Mouse (Mus musculus): ENCODE measurements around the gene Ugt1a10. TPM values are rescaled to one million over a fixed set of nuclear protein-coding genes. Genes with fewer than 3 reads are reported as not detected.
"Not testable (repeated sequence)": the region's sequence is repeated elsewhere in the genome, so short reads cannot be mapped to it uniquely, and the experiment has no call there.

Ugt1a10 gene
- polyA plus RNA-seq, 1 experiment from 2014 or later = 0.14 TPM

- H3K4me1 ChIP-seq (ENCODE audit: control insufficient read depth, low read depth, low read length) = no peaks in the 10 kb centered on the region
- H3K36me3 ChIP-seq (ENCODE audit: control insufficient read depth, insufficient read depth) = no peaks in the 10 kb centered on the region
- no peak overlapping the region for H3K4me3 ChIP-seq (ENCODE audit: low read depth, low read length)
- no peak overlapping the region for H3K9ac ChIP-seq (ENCODE audit: low read depth, low read length)
- no peaks in the 10 kb centered on the region for H3K9me3 ChIP-seq (replicated peaks; ENCODE audit: control insufficient read depth, low read length)
- ATAC-seq (ENCODE audit: low read depth) = no peak
- 46% methylated on average over 1 of the region's 1 CpGs for WGBS (ENCODE audit: insufficient replicate concordance)
- H3K27me3 ChIP-seq (ENCODE audit: control insufficient read depth, insufficient read depth, low read depth, low read length) = no peaks in the 10 kb centered on the region
- no peak overlapping the region for H3K27ac ChIP-seq (ENCODE audit: low read length)
- no peak overlapping the region for H3K4me2 ChIP-seq (ENCODE audit: low read depth, low read length)
Measured at GRCm38 (mm10) chr1:88081670-88082069, 26.5 kb downstream of the Ugt1a10 start.

GRCm38 (mm10) chr1:88086125-88086524 lies 30.9 kb downstream of the Ugt1a10 start:
- 45% methylated on average over 1 of the region's 1 CpGs for WGBS (ENCODE audit: insufficient replicate concordance)
- Histone ChIP-seq H3K4me1 (ENCODE audit: control insufficient read depth, low read depth, low read length) (no peaks in the 10 kb centered on the region), H3K27ac (ENCODE audit: low read length) (no peak overlapping the region), H3K9me3 (replicated peaks; ENCODE audit: control insufficient read depth, low read length) (no peaks in the 10 kb centered on the region), H3K4me3 (ENCODE audit: low read depth, low read length) (no peak overlapping the region), H3K27me3 (ENCODE audit: control insufficient read depth, insufficient read depth, low read depth, low read length) (no peaks in the 10 kb centered on the region), H3K9ac (ENCODE audit: low read depth, low read length) (no peak overlapping the region), H3K4me2 (ENCODE audit: low read depth, low read length) (no peak overlapping the region), H3K36me3 (ENCODE audit: control insufficient read depth, insufficient read depth) (no peaks in the 10 kb centered on the region)
- ATAC-seq (ENCODE audit: low read depth) = no peak

- 57% methylated on average over 3 of the region's 3 CpGs for WGBS (ENCODE audit: insufficient replicate concordance)
- no peak for ATAC-seq (ENCODE audit: low read depth)
- no peak within 1 kb of the TSS for H3K4me2 ChIP-seq (ENCODE audit: low read depth, low read length)
Measured at GRCm38 (mm10) chr1:88087513-88087912, 32.3 kb downstream of the Ugt1a10 start, which contains the start of gene Ugt1a8. Gene Ugt1a8 (plus strand): TSS chr1:88087813.

GRCm38 (mm10) chr1:88092341-88092740 lies 37.2 kb downstream of the Ugt1a10 start:
- ATAC-seq (ENCODE audit: low read depth) = no peak
- Histone ChIP-seq H3K9me3 (replicated peaks; ENCODE audit: control insufficient read depth, low read length) (no peaks in the 10 kb centered on the region), H3K4me2 (ENCODE audit: low read depth, low read length) (no peak overlapping the region), H3K4me1 (ENCODE audit: control insufficient read depth, low read depth, low read length) (no peaks in the 10 kb centered on the region), H3K9ac (ENCODE audit: low read depth, low read length) (no peak overlapping the region), H3K4me3 (ENCODE audit: low read depth, low read length) (no peak overlapping the region), H3K27me3 (ENCODE audit: control insufficient read depth, insufficient read depth, low read depth, low read length) (no peaks in the 10 kb centered on the region), H3K36me3 (ENCODE audit: control insufficient read depth, insufficient read depth) (no peaks in the 10 kb centered on the region), H3K27ac (ENCODE audit: low read length) (no peak overlapping the region)

More at GRCm38 (mm10) chr1:88087513-88087912, 32.3 kb downstream of the Ugt1a10 start, which contains the start of gene Ugt1a8:
- Histone ChIP-seq H3K27me3 (ENCODE audit: control insufficient read depth, insufficient read depth, low read depth, low read length) (no peaks in the 10 kb centered on the region), H3K9me3 (replicated peaks; ENCODE audit: control insufficient read depth, low read length) (no peaks in the 10 kb centered on the region), H3K27ac (ENCODE audit: low read length) (no peak within 1 kb of the TSS), H3K9ac (ENCODE audit: low read depth, low read length) (no peak within 1 kb of the TSS), H3K4me3 (ENCODE audit: low read depth, low read length) (no peak within 1 kb of the TSS), H3K36me3 (ENCODE audit: control insufficient read depth, insufficient read depth) (no peaks in the 10 kb centered on the region), H3K4me1 (ENCODE audit: control insufficient read depth, low read depth, low read length) (no peaks in the 10 kb centered on the region)

- not testable (repeated sequence) for H3K4me3 ChIP-seq (ENCODE audit: low read depth, low read length); H3K9ac ChIP-seq (ENCODE audit: low read depth, low read length); H3K36me3 ChIP-seq (ENCODE audit: control insufficient read depth, insufficient read depth); ATAC-seq (ENCODE audit: low read depth); H3K4me1 ChIP-seq (ENCODE audit: control insufficient read depth, low read depth, low read length); H3K27me3 ChIP-seq (ENCODE audit: control insufficient read depth, insufficient read depth, low read depth, low read length); H3K9me3 ChIP-seq (replicated peaks; ENCODE audit: control insufficient read depth, low read length)
- Histone ChIP-seq H3K27ac (ENCODE audit: low read length) (peak overlapping the region; percentile 16), H3K4me2 (ENCODE audit: low read depth, low read length) (0 out of 2 replicates have a peak overlapping the region, but pooled peaks have one; percentile 21)
- WGBS (ENCODE audit: insufficient replicate concordance) = 35% methylated on average over 3 of the region's 3 CpGs
Measured at GRCm38 (mm10) chr1:88094270-88094676, 39.1 kb downstream of the Ugt1a10 start.

- Histone ChIP-seq H3K4me3 (ENCODE audit: low read depth, low read length) (peak within 1 kb of the TSS; percentile 13; the same call in 1 of the 2 replicates), H3K9me3 (replicated peaks; ENCODE audit: control insufficient read depth, low read length) (no peaks in the 10 kb centered on the region), H3K27ac (ENCODE audit: low read length) (peak within 1 kb of the TSS; percentile 16), H3K9ac (ENCODE audit: low read depth, low read length) (no peak within 1 kb of the TSS), H3K4me2 (ENCODE audit: low read depth, low read length) (0 out of 2 replicates have a peak within 1 kb of the TSS, but pooled peaks have one; percentile 21), H3K4me1 (ENCODE audit: control insufficient read depth, low read depth, low read length) (no peaks in the 10 kb centered on the region), H3K36me3 (ENCODE audit: control insufficient read depth, insufficient read depth) (no peaks in the 10 kb centered on the region), H3K27me3 (ENCODE audit: control insufficient read depth, insufficient read depth, low read depth, low read length) (no peaks in the 10 kb centered on the region)
- peak; percentile 27; the same call in 1 of the 2 replicates for ATAC-seq (ENCODE audit: low read depth)
- WGBS (ENCODE audit: insufficient replicate concordance) = 24% methylated on average over 10 of the region's 10 CpGs
Measured at GRCm38 (mm10) chr1:88094941-88095492, 39.8 kb downstream of the Ugt1a10 start, which contains the start of gene Ugt1a7c. Gene Ugt1a7c (plus strand): TSS chr1:88095062.

DNA sequence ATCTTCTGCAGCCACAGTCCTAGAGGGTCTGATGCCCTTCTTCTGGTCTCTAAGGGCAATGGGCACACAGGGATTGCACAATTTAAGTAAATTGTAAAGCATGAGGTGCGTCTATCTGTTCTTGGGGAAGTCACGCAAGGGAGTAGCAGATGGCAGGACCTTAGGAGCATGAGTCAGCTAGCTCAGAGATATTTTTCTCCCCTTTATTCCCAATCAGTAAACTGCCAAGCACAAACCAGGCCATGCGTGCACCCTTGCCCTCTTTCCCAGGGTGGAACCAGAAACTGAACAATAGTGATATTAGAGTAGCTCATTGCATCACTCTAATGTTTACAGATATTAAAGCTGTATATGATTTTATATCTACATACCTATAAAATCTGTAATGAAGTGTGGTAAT lies 43.4 kb downstream of the Ugt1a10 start:
- H3K9ac ChIP-seq (ENCODE audit: low read depth, low read length); H3K27ac ChIP-seq (ENCODE audit: low read length); ATAC-seq (ENCODE audit: low read depth); H3K4me3 ChIP-seq (ENCODE audit: low read depth, low read length); H3K27me3 ChIP-seq (ENCODE audit: control insufficient read depth, insufficient read depth, low read depth, low read length); H3K4me1 ChIP-seq (ENCODE audit: control insufficient read depth, low read depth, low read length); H3K4me2 ChIP-seq (ENCODE audit: low read depth, low read length); H3K36me3 ChIP-seq (ENCODE audit: control insufficient read depth, insufficient read depth); H3K9me3 ChIP-seq (replicated peaks; ENCODE audit: control insufficient read depth, low read length): not testable (repeated sequence)
- WGBS (ENCODE audit: insufficient replicate concordance) = 38% methylated on average over 3 of the region's 3 CpGs

GRCm38 (mm10) chr1:88099691-88100090 lies 44.5 kb downstream of the Ugt1a10 start:
- not testable (repeated sequence) for ATAC-seq (ENCODE audit: low read depth); H3K27ac ChIP-seq (ENCODE audit: low read length); H3K4me1 ChIP-seq (ENCODE audit: control insufficient read depth, low read depth, low read length); H3K27me3 ChIP-seq (ENCODE audit: control insufficient read depth, insufficient read depth, low read depth, low read length); H3K4me3 ChIP-seq (ENCODE audit: low read depth, low read length); H3K4me2 ChIP-seq (ENCODE audit: low read depth, low read length); H3K9me3 ChIP-seq (replicated peaks; ENCODE audit: control insufficient read depth, low read length); H3K9ac ChIP-seq (ENCODE audit: low read depth, low read length); H3K36me3 ChIP-seq (ENCODE audit: control insufficient read depth, insufficient read depth)
- 41% methylated on average over 2 of the region's 2 CpGs for WGBS (ENCODE audit: insufficient replicate concordance)

DNA sequence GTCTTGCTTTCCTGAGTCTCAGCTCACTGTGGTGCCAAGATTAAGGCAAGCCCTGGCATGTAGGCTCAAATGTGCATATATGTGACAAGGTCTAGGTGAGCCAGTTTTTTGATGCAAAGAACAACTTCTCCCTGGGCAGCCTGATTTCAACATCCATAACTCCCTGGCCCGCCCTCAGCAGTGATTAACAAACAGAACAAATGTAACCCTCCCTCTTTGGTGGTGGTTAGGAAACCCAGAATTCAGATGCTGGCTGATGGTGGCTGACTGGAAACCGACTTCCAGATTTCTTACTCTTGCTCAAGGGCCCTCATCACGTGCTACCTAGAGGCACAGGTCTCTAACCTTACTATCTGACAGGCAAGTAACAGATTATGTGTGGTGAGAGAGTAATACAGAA lies 47.8 kb downstream of the Ugt1a10 start, which contains the start of gene Ugt1a6b:
Gene Ugt1a6b, plus strand, starts transcription at position 234 of the 400 bp plus-strand sequence.
- not testable (repeated sequence) for H3K27me3 ChIP-seq (ENCODE audit: control insufficient read depth, insufficient read depth, low read depth, low read length); H3K36me3 ChIP-seq (ENCODE audit: control insufficient read depth, insufficient read depth); H3K4me1 ChIP-seq (ENCODE audit: control insufficient read depth, low read depth, low read length); H3K9ac ChIP-seq (ENCODE audit: low read depth, low read length); H3K9me3 ChIP-seq (replicated peaks; ENCODE audit: control insufficient read depth, low read length)
- H3K4me2 ChIP-seq (ENCODE audit: low read depth, low read length) = peak within 1 kb of the TSS; percentile 26
- peak within 1 kb of the TSS; percentile 38; the same call in 1 of the 2 replicates for H3K27ac ChIP-seq (ENCODE audit: low read length)
- WGBS (ENCODE audit: insufficient replicate concordance) = 10% methylated on average over 3 of the region's 3 CpGs
- peak within 1 kb of the TSS; percentile 16; the same call in 1 of the 2 replicates for H3K4me3 ChIP-seq (ENCODE audit: low read depth, low read length)
- peak; percentile 68 for ATAC-seq (ENCODE audit: low read depth)

All from liver, embryonic 16.5 days (tissue).